Mouse (Mus musculus) lung, postnatal 36 days (tissue): ENCODE measurements around the gene Rprd1b.
"Not testable (repeated sequence)": the region's sequence is repeated elsewhere in the genome, so short reads cannot be mapped to it uniquely, and the experiment has no call there.

ENCODE experiments used
- DNase-seq: peaks from one replicate; pipeline ENCODE4 v3.0.0; 2022; ENCODE audit warnings: mixed read lengths

Gene Rprd1b

GRCm38 (mm10) chr2:158046186-158046585 is 17.9 kb downstream of the Rprd1b start:
- no peak for DNase-seq

GRCm38 (mm10) chr2:158047903-158048302 is 19.6 kb downstream of the Rprd1b start:
- peak; percentile 88 for DNase-seq

GRCm38 (mm10) chr2:158048718-158049117 is 20.4 kb downstream of the Rprd1b start:
- DNase-seq = no peak

- no peak for DNase-seq
Observed at GRCm38 (mm10) chr2:158050116-158050515, 21.8 kb downstream of the Rprd1b start.

- DNase-seq = no peak
Observed at GRCm38 (mm10) chr2:158054596-158054995, 26.3 kb downstream of the Rprd1b start.

- not testable (repeated sequence) for DNase-seq
Observed at GRCm38 (mm10) chr2:158055383-158055782, 27.1 kb downstream of the Rprd1b start.

GRCm38 (mm10) chr2:158057030-158057429 is 28.7 kb downstream of the Rprd1b start:
- no peak for DNase-seq

- peak; percentile 56 for DNase-seq
Observed at GRCm38 (mm10) chr2:158058534-158058933, 30.2 kb downstream of the Rprd1b start.

GRCm38 (mm10) chr2:158059666-158060105 is 31.4 kb downstream of the Rprd1b start:
- DNase-seq = no peak

- no peak for DNase-seq
Observed at GRCm38 (mm10) chr2:158063036-158063435, 34.7 kb downstream of the Rprd1b start.

- peak; percentile 62 for DNase-seq
Observed at GRCm38 (mm10) chr2:158064571-158065048, 36.3 kb downstream of the Rprd1b start.

- no peak for DNase-seq
Observed at GRCm38 (mm10) chr2:158065064-158065463, 36.8 kb downstream of the Rprd1b start.

GRCm38 (mm10) chr2:158066456-158066855 is 38.2 kb downstream of the Rprd1b start:
- no peak for DNase-seq

GRCm38 (mm10) chr2:158067260-158067824 is 39.0 kb downstream of the Rprd1b start:
- peak; percentile 72 for DNase-seq

- DNase-seq = no peak
Observed at GRCm38 (mm10) chr2:158068444-158068971, 40.2 kb downstream of the Rprd1b start.

GRCm38 (mm10) chr2:158070885-158071632 is 42.8 kb downstream of the Rprd1b start:
- DNase-seq = no peak

- DNase-seq = no peak
Observed at GRCm38 (mm10) chr2:158071633-158071995, 43.3 kb downstream of the Rprd1b start.

- no peak for DNase-seq
Observed at GRCm38 (mm10) chr2:158074835-158075234, 46.5 kb downstream of the Rprd1b start.

- DNase-seq = no peak
Observed at GRCm38 (mm10) chr2:158076690-158077089, 48.4 kb downstream of the Rprd1b start.

GRCm38 (mm10) chr2:158077981-158078380 is 49.7 kb downstream of the Rprd1b start:
- DNase-seq = no peak

- DNase-seq = no peak
Observed at GRCm38 (mm10) chr2:158078971-158079370, 50.7 kb downstream of the Rprd1b start.

GRCm38 (mm10) chr2:158079843-158080395 is 51.6 kb downstream of the Rprd1b start:
- DNase-seq = no peak

- peak; percentile 40 for DNase-seq
Observed at GRCm38 (mm10) chr2:158080622-158081241, 52.4 kb downstream of the Rprd1b start.
